Mouse (Mus musculus): ENCODE data around the gene Gm20809. TPM values are rescaled to one million over a fixed set of nuclear protein-coding genes. Genes with fewer than 3 reads are reported as not detected.

Gm20809 gene
- 15.3 TPM for polyA plus RNA-seq (2014; fragmentation: Illumina TruSeq; extraction: RNeasy Lipid Tissue Mini Kit (QIAGEN cat#74804); ENCODE audit: low read depth, low replicate concordance)

GRCm38 (mm10) chrY:24454757-24455156 is at the start of gene Gm20809:
Gm20809 (plus strand) TSS chrY:24455057.

All from testis, adult 10 weeks (tissue).